Mouse (Mus musculus): Measurements from ENCODE around the gene Fam71b.

The Fam71b gene

GRCm38 (mm10) chr11:46396167-46396859 lies at the start of gene Fam71b:
Gene Fam71b (plus strand): TSS chr11:46396559.
- no peak for DNase-seq (ENCODE audit: low read depth, low spot score)

GRCm38 (mm10) chr11:46347756-46348155 lies 48.6 kb upstream of the Fam71b start:
- no peak for DNase-seq (ENCODE audit: low read depth, low spot score)

GRCm38 (mm10) chr11:46348416-46348815 lies 47.9 kb upstream of the Fam71b start:
- DNase-seq (ENCODE audit: low read depth, low spot score): no peak

GRCm38 (mm10) chr11:46349681-46350410 lies 46.5 kb upstream of the Fam71b start:
- no peak for DNase-seq (ENCODE audit: low read depth, low spot score)

GRCm38 (mm10) chr11:46358369-46358768 lies 38.0 kb upstream of the Fam71b start:
- no peak for DNase-seq (ENCODE audit: low read depth, low spot score)

- DNase-seq (ENCODE audit: low read depth, low spot score): no peak
Observed at GRCm38 (mm10) chr11:46360991-46361665, 35.2 kb upstream of the Fam71b start.

GRCm38 (mm10) chr11:46362061-46363022 lies 34.0 kb upstream of the Fam71b start:
- no peak for DNase-seq (ENCODE audit: low read depth, low spot score)

GRCm38 (mm10) chr11:46363864-46364263 lies 32.5 kb upstream of the Fam71b start:
- no peak for DNase-seq (ENCODE audit: low read depth, low spot score)

- DNase-seq (ENCODE audit: low read depth, low spot score): no peak
Observed at GRCm38 (mm10) chr11:46365744-46366143, 30.6 kb upstream of the Fam71b start.

GRCm38 (mm10) chr11:46366357-46366756 lies 30.0 kb upstream of the Fam71b start:
- no peak for DNase-seq (ENCODE audit: low read depth, low spot score)

GRCm38 (mm10) chr11:46370457-46370856 lies 25.9 kb upstream of the Fam71b start:
- no peak for DNase-seq (ENCODE audit: low read depth, low spot score)

- no peak for DNase-seq (ENCODE audit: low read depth, low spot score)
Observed at GRCm38 (mm10) chr11:46371250-46371649, 25.1 kb upstream of the Fam71b start.

- no peak for DNase-seq (ENCODE audit: low read depth, low spot score)
Observed at GRCm38 (mm10) chr11:46372331-46372953, 23.9 kb upstream of the Fam71b start.

- no peak for DNase-seq (ENCODE audit: low read depth, low spot score)
Observed at GRCm38 (mm10) chr11:46373071-46374030, 23.0 kb upstream of the Fam71b start.

GRCm38 (mm10) chr11:46375015-46375414 lies 21.3 kb upstream of the Fam71b start:
- no peak for DNase-seq (ENCODE audit: low read depth, low spot score)

GRCm38 (mm10) chr11:46377316-46377715 lies 19.0 kb upstream of the Fam71b start:
- no peak for DNase-seq (ENCODE audit: low read depth, low spot score)

- no peak for DNase-seq (ENCODE audit: low read depth, low spot score)
Observed at GRCm38 (mm10) chr11:46377819-46378782, 18.3 kb upstream of the Fam71b start.

GRCm38 (mm10) chr11:46380097-46380675 lies 16.2 kb upstream of the Fam71b start:
- DNase-seq (ENCODE audit: low read depth, low spot score): no peak

Measured in skeletal muscle tissue, adult 2 months (tissue).